8 mouse cellular contexts compared by ENCODE assay signal in genomic region chr8:71464513-71465500, GRCm38 (mm10). TPM values are rescaled to one million over a fixed set of nuclear protein-coding genes. Genes with fewer than 3 reads are reported as not detected.
DNase-seq lines count a peak whose midpoint lies in the region; ATAC-seq lines count a peak whose summit lies in the region.

TSS of gene Mrpl34 (plus strand) at chr8:71464959.

- under 1% methylated on average over 59 of the region's 59 CpGs for WGBS in hindbrain, embryonic 15.5 days

- peak within 1 kb of the TSS; percentile 93 for H3K4me3 ChIP-seq in hindbrain, embryonic 15.5 days

- no peaks in the 10 kb centered on the region for H3K27me3 ChIP-seq in hindbrain, embryonic 15.5 days

- peak; percentile 83 for ATAC-seq in hindbrain, embryonic 15.5 days (ENCODE audit: low FRiP score, low read depth)

- H3K9me3 ChIP-seq in hindbrain, embryonic 15.5 days = no peaks in the 10 kb centered on the region

- peak within 1 kb of the TSS; percentile 95 for H3K9ac ChIP-seq in hindbrain, embryonic 15.5 days

- H3K36me3 ChIP-seq in hindbrain, embryonic 15.5 days = peaks cover 14% of the 10 kb centered on the region

- H3K4me2 ChIP-seq in hindbrain, embryonic 15.5 days = peak within 1 kb of the TSS; percentile 79

- DNase-seq in T-cell, adult 2 months (ENCODE audit: low spot score) = peak; percentile 99
- DNase-seq in cerebellum, postnatal 36 days = peak; percentile 98 to 99
- DNase-seq in frontal cortex, postnatal 36 days (ENCODE audit: low spot score in 2 of 2) = peak; percentile 97 to 100
- DNase-seq in left cerebral cortex, adult 11 months (ENCODE audit: low spot score) = peak; percentile 100
- DNase-seq in lung, postnatal 4 days = peak; percentile 99
- peak; percentile 99 for DNase-seq in retina, postnatal 7 days (ENCODE audit: low read depth, low spot score)
- peak; percentile 89 for DNase-seq in urinary bladder, adult 2 months (ENCODE audit: low spot score)

- H3K4me1 ChIP-seq in hindbrain, embryonic 15.5 days (replicated peaks) = peaks cover 51% of the 10 kb centered on the region

- peak within 1 kb of the TSS; percentile 87 for H3K27ac ChIP-seq in hindbrain, embryonic 15.5 days (replicated peaks)

RNA-seq across cellular contexts. Expression of gene Mrpl34, which starts in this region (rescaled TPM):
- 172 and 189 TPM in 2 replicates for polyA plus RNA-seq in hindbrain, embryonic 15.5 days (2015; fragmentation: Nextera tagmentation; extraction: Ambion mirVana)
- 38.5 and 45.3 TPM in 2 replicates for polyA plus RNA-seq in urinary bladder, adult 2 months (2012; rRNA removed)

Comparison
In these comparisons a context has a peak if more than half of its experiments do, and no peak if none do; other contexts are left out.
1. Peak in every context shown above with its lines: DNase-seq, ATAC-seq, H3K4me3 ChIP-seq and H3K27ac ChIP-seq.